Mouse (Mus musculus) erythroblast, embryonic 14.5 days (primary cell): ENCODE results near the gene Scn8a. TPM values are rescaled to one million over a fixed set of nuclear protein-coding genes. Genes with fewer than 3 reads are reported as not detected.
"Not testable (repeated sequence)": the region's sequence is repeated elsewhere in the genome, so short reads cannot be mapped to it uniquely, and the experiment has no call there.

Source experiments
- H3K27me3 ChIP-seq: 2 replicates; pipeline ENCODE4 v1.6.1; 2012; ENCODE audit warnings: inconsistent platforms; ENCODE audit not compliant: control insufficient read depth
- H3K36me3 ChIP-seq: 2 replicates; pipeline ENCODE4 v1.6.1; 2012; ENCODE audit warnings: mild to moderate bottlenecking, inconsistent platforms; ENCODE audit not compliant: control insufficient read depth
- H3K4me1 ChIP-seq: 2 replicates; pipeline ENCODE4 v1.6.1; 2012; ENCODE audit warnings: inconsistent platforms; ENCODE audit not compliant: control insufficient read depth
- H3K4me3 ChIP-seq: replicated peaks from 2 replicates; pipeline ENCODE3; 2012; ENCODE audit warnings: moderate library complexity, mild to moderate bottlenecking, inconsistent platforms
- H3K9me3 ChIP-seq: 2 replicates; pipeline ENCODE4 v1.6.1; 2012; ENCODE audit warnings: low read length, inconsistent platforms, mixed read lengths; ENCODE audit not compliant: control insufficient read depth
- GATA1 ChIP-seq: IDR thresholded peaks from 2 replicates; pipeline ENCODE4 v1.6.1; 2012; ENCODE audit warnings: low read length, inconsistent platforms, mixed read lengths
- TAL1 ChIP-seq: IDR thresholded peaks from 3 replicates; pipeline ENCODE4 v1.6.1; 2012; ENCODE audit warnings: low read length, inconsistent platforms, mixed read lengths
- polyA plus RNA-seq: library from polyadenylated mRNA; stranded (reverse); fragments of >175 nt; gene quantifications from 2 replicates; pipeline ENCODE4 v1.2.3, GENCODE M21; 2012

Gene Scn8a
- polyA plus RNA-seq: not detected in 2 replicates

GRCm38 (mm10) chr15:100869558-100869957 lies at the start of gene Scn8a:
Gene Scn8a, plus strand, starts transcription at chr15:100869858.
- Histone ChIP-seq H3K4me1 (no peaks in the 10 kb centered on the region), H3K9me3 (peaks cover 3% of the 10 kb centered on the region; the same call in 1 of the 2 replicates), H3K36me3 (no peaks in the 10 kb centered on the region), H3K4me3 (no peak within 1 kb of the TSS), H3K27me3 (peaks cover 53% of the 10 kb centered on the region)
- TF ChIP-seq GATA1 (no peak), TAL1 (no peak)

- Histone ChIP-seq H3K36me3 (no peaks in the 10 kb centered on the region), H3K4me3 (no peak overlapping the region), H3K27me3 (peaks cover 14% of the 10 kb centered on the region), H3K4me1 (no peaks in the 10 kb centered on the region; the same call in 1 of the 2 replicates), H3K9me3 (no peaks in the 10 kb centered on the region)
- TF ChIP-seq TAL1: no peak
- TF ChIP-seq GATA1: no peak
These were observed 47.8 kb upstream of the Scn8a start for GRCm38 (mm10) chr15:100821824-100822223.

GRCm38 (mm10) chr15:100822370-100822769 lies 47.3 kb upstream of the Scn8a start:
- peaks cover 14% of the 10 kb centered on the region for H3K27me3 ChIP-seq
- not testable (repeated sequence) for H3K36me3 ChIP-seq, H3K4me3 ChIP-seq, H3K4me1 ChIP-seq, H3K9me3 ChIP-seq

- TF ChIP-seq GATA1 (no peak), TAL1 (no peak)
- H3K27me3 ChIP-seq: peaks cover 14% of the 10 kb centered on the region
- H3K4me1 ChIP-seq: no peaks in the 10 kb centered on the region; the same call in 1 of the 2 replicates
- H3K36me3 ChIP-seq: no peaks in the 10 kb centered on the region
- no peak overlapping the region for H3K4me3 ChIP-seq
- H3K9me3 ChIP-seq: peaks cover 2% of the 10 kb centered on the region; the same call in 1 of the 2 replicates
These were observed 44.3 kb upstream of the Scn8a start for GRCm38 (mm10) chr15:100825249-100825856.

GRCm38 (mm10) chr15:100826076-100826475 lies 43.6 kb upstream of the Scn8a start:
- no peaks in the 10 kb centered on the region; the same call in 1 of the 2 replicates for H3K4me1 ChIP-seq
- H3K4me3 ChIP-seq: no peak overlapping the region
- H3K36me3 ChIP-seq: no peaks in the 10 kb centered on the region
- TF ChIP-seq TAL1: no peak
- TF ChIP-seq GATA1: no peak
- peaks cover 2% of the 10 kb centered on the region; the same call in 1 of the 2 replicates for H3K9me3 ChIP-seq
- peaks cover 14% of the 10 kb centered on the region for H3K27me3 ChIP-seq

- Histone ChIP-seq H3K4me1 (no peaks in the 10 kb centered on the region), H3K27me3 (peaks cover 7% of the 10 kb centered on the region), H3K36me3 (no peaks in the 10 kb centered on the region), H3K4me3 (no peak overlapping the region), H3K9me3 (peaks cover 2% of the 10 kb centered on the region; the same call in 1 of the 2 replicates)
- TF ChIP-seq TAL1 (no peak), GATA1 (no peak)
These were observed 39.9 kb upstream of the Scn8a start for GRCm38 (mm10) chr15:100829775-100830174.

GRCm38 (mm10) chr15:100830682-100831081 lies 39.0 kb upstream of the Scn8a start:
- Histone ChIP-seq H3K27me3 (peaks cover under 1% of the 10 kb centered on the region; the same call in 1 of the 2 replicates), H3K36me3 (no peaks in the 10 kb centered on the region), H3K9me3 (peaks cover 2% of the 10 kb centered on the region; the same call in 1 of the 2 replicates), H3K4me1 (no peaks in the 10 kb centered on the region), H3K4me3 (no peak overlapping the region)
- no peak for TF ChIP-seq GATA1
- no peak for TF ChIP-seq TAL1

GRCm38 (mm10) chr15:100832144-100832543 lies 37.5 kb upstream of the Scn8a start:
- no peak for TF ChIP-seq TAL1
- TF ChIP-seq GATA1: no peak
- Histone ChIP-seq H3K27me3 (no peaks in the 10 kb centered on the region), H3K36me3 (no peaks in the 10 kb centered on the region), H3K9me3 (peaks cover 2% of the 10 kb centered on the region; the same call in 1 of the 2 replicates), H3K4me1 (no peaks in the 10 kb centered on the region), H3K4me3 (no peak overlapping the region)

- Histone ChIP-seq H3K9me3 (peaks cover 5% of the 10 kb centered on the region), H3K4me3 (no peak overlapping the region), H3K27me3 (no peaks in the 10 kb centered on the region), H3K36me3 (no peaks in the 10 kb centered on the region), H3K4me1 (no peaks in the 10 kb centered on the region)
- TF ChIP-seq TAL1 (no peak), GATA1 (no peak)
These were observed 36.9 kb upstream of the Scn8a start for GRCm38 (mm10) chr15:100832784-100833183.
